Mouse (Mus musculus) left cerebral cortex, postnatal 14 days (tissue): Measurements from ENCODE around the gene Ssr2. TPM values are rescaled to one million over a fixed set of nuclear protein-coding genes. Genes with fewer than 3 reads are reported as not detected.
"Not testable (repeated sequence)": the region's sequence is repeated elsewhere in the genome, so short reads cannot be mapped to it uniquely, and the experiment has no call there.

ENCODE experiments used
- DNase-seq, 2 experiments: peaks; one replicate each; pipeline ENCODE4 v3.0.0; 2021 to 2022; ENCODE audit warnings: low spot score in 2 of 2, mixed read lengths in 1 of 2
- intact Hi-C: fragments of 180-260 bp; cut with DNase I; formaldehyde crosslinking; loops from one replicate; pipeline ENCODE4 v1.15.1; 2025
- total RNA-seq, 2 experiments: library from RNA; stranded (reverse); gene quantifications; 2 replicates each; pipeline ENCODE4 v1.2.3; 2021

Ssr2 gene
- total RNA-seq, 2 experiments from 2014 or later = 114 to 123 TPM

DNA sequence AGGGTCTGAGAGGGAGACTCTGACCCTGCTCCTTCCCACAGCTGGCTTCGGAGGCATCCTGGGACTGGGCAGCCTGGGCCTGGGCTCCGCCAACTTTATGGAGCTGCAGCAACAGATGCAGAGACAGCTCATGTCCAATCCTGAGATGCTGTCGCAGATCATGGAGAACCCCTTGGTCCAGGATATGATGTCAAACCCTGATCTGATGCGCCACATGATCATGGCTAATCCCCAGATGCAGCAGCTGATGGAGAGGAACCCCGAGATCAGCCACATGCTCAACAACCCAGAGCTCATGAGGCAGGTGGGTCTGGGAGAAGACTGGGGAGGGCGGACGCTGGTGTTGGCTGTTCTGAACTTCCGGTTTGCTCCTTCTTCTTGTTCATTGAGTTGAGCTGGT is 19.1 kb upstream of the Ssr2 start:
- intact Hi-C loops = no loop called here
- no peak for DNase-seq

DNA sequence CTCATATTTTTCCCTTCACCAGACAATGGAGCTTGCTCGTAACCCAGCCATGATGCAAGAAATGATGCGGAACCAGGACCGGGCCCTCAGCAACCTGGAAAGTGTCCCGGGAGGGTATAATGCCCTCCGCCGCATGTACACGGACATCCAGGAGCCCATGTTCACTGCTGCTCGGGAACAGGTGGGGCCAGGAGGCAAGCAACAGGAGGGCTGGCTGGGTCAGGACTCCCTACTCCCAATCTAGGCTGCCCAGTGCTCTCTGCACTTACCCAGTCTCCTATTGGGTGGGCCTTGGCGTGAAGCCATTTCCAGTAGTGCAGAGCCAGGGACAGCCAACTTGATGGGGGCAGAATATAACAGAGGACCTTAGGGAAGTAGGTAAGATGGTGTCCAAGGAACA is 16.1 kb upstream of the Ssr2 start:
- DNase-seq = no peak
- intact Hi-C loops = no loop called here

DNA sequence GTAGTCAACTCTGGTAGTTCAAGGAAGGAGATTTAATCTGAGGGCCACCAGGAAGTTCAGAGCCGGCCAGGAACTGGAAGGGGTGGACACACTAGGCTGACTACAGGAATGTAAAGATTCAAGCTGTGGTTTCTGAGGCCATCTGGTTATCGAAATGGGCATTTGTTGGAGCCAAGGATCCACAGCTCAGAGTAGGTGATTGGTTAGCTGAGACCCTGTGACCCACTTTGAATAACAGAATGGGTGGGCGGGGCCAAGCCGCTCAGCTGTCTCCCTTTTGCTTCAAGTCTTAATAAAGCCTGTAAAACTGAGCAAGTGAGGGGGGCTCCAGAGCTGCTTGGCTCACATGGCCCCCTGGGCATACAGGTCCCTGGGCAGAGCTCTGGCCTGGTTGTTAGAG is 13.7 kb upstream of the Ssr2 start:
- DNase-seq = no peak
- intact Hi-C loops = no loop called here

DNA sequence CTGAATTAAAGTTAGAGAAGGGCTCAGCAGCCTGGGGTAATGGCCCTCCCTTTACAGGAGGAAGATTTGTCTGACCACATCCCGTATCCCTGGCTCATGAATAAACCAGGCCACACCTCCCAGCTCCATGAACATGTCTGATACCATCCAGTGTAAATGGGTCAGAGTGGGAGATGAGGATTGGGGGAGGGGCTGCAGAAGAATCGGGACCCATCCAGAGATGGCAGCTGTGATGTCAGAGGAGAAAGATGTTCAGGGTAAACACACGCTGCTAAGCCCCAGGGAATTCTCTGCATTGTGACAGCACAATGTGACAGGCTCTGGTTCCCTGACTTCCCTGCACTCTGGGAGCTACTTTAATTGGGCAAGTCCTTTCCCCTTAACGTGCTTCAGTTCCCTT is 12.2 kb upstream of the Ssr2 start:
- no peak for DNase-seq
- intact Hi-C loops = no loop called here

DNA sequence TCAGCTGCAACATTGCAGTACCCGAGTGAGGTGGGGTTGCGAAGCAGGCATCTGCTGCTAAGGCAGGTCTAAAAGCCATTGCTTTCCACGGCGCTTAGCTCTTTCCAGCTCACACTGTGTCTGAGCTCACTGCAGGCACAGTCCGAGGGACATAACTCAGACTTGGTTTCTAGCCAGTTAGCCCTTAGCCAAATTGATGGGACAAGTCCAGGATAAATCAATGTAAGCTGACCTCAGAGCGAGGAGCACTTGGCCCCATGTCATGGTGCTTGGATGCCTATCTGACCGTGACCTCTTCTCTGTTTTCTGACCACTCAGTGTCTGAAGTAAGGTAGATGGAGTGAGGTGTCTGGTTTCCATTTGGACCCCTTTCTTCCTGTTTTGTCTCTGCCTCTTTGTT is 11.7 kb upstream of the Ssr2 start:
- DNase-seq = no peak
- intact Hi-C loops = no loop called here

DNA sequence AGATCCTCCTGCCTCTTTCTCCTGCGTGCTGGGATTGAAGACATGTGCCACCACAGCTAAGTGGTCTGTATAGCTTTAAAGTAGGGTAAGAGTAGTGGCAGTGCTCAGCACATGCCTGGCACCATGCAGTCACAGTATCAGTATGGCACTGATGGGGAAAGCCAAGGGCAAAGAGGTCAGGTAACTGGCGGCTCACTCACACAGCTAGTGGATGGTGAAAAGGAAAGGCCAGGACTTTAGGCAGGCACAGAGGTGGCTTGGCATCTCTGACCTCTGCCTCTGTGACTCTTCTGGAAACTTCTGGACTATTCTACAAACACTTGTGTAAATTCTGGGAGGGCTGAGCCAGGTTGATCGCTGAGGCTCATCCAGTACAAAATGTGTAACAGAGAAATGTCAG is 9.6 kb upstream of the Ssr2 start:
- DNase-seq = no peak
- intact Hi-C loops = no loop called here

DNA sequence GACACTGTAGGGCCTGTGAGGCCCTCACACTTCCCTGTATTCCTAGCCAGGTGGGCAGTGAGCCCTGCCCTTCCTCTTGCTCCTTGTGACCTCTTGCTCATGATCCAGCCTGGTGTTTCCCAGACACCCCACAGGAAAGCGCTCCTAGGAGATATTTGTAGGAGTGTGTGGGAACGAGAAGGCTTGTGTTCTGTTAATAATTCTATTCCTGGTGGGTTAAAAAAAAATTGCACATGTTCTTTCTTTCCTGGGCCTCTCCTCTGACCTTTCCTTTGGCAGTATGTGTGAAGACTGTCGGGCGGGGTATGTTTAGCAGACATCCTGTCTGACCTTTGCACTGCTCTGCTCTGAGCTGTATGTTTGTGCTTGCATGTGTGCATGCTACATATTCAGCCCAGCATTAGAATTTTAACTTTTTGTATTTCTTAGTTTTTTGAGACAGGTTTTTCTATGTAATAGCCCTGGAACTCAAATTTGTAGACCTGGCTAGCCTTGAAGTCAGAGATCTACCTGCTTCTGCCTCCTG is 9.1 kb upstream of the Ssr2 start:
- DNase-seq = no peak
- intact Hi-C loops = no loop called here

DNA sequence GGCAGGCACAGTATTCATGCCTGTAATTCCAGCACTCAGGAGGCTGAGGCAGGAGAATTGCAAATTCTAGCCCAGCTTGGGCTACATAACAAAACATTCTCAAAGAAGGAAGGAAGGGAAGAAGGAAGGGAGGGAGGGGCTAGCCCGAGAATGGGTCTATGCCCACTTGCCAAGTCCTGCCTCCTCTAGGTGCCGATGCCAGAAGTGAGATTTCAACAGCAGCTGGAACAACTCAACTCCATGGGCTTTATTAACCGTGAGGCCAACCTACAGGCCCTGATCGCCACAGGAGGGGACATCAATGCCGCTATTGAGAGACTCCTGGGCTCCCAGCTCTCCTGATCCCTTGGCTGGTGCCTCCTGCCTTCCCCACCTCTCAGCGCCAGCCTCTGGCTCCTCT is 7.8 kb upstream of the Ssr2 start:
- no peak for DNase-seq
- intact Hi-C loops = no loop called here

DNA sequence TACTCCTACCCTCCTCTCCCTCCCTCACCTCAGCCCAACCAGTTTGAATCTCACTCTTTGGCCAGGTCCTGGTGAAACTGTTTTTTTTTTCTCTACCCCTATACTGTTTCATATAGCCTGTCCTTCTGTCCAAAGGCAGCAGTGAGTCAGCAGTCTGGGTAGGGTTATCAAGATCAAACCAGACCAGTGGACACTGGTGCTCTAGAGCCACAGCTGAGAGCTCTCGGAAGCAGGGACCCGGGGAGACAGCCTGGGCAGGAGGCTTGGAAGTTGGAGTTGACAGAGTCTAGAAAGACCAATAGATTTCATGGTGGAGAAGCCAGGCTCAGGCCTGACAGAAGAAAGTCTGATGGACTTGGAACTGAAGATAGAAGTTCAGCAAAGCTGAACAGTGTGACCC is 7.1 kb upstream of the Ssr2 start:
- intact Hi-C loops = no loop called here
- no peak for DNase-seq

DNA sequence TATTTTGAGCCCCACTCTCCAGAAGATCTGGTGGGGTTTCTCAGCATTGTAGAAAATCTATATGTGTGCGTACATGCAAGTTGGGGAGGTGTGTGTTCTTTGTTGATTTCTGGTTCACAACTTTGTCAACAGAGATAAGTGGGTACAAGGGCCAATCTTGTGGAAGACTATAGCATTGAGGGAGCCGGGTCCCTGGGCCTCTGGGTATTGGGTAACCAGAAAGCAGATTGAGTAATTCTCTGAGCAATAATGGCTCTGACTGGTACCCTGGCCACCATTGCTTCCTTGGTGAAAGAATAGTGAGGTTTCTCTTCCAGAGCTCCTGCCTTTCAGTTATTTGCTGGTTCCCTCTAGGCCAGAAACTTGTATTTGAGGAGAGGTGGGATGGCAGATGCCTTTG is 6.6 kb upstream of the Ssr2 start:
- intact Hi-C loops = no loop called here
- no peak for DNase-seq

DNA sequence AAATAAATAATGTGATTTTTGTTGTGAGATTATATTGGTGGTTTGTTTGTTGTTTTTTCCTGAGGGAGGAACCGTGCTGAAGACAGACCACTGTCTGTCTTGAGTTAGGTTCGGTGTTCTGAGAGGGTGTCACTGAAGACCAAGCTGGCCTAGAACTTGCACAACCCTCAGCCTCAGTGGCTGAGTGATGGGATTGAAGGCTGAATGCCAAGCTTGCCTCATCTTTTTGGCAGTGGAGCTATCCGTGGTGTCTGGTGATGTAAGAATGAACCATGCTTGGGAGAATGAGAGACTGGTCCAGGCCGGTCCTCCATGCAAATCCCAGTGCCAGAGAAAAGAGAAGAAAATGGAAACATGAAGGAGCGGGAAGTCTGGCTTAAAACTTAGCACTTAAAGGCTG is 6.0 kb upstream of the Ssr2 start:
- DNase-seq = no peak
- intact Hi-C loops = no loop called here

DNA sequence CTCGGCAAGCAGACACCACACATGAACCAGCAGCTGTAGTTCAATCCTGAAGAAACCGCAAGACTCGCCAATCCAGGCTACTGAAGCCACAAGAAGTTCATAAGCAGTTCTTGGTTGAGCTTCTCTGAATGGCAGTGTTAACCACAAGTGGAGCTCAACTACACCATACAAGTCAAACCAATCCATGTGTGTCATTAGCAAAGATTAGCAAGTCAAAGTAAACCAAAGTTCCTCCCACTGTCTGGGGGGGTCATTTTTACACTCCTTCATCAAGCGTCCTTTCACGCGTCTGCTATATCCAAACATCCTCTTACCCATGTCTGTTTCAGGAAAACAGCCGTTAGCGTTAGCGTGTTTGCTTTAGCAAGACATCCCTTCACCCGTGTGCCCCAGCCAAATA is 5.3 kb upstream of the Ssr2 start:
- intact Hi-C loops = no loop called here
- no peak for DNase-seq

DNA sequence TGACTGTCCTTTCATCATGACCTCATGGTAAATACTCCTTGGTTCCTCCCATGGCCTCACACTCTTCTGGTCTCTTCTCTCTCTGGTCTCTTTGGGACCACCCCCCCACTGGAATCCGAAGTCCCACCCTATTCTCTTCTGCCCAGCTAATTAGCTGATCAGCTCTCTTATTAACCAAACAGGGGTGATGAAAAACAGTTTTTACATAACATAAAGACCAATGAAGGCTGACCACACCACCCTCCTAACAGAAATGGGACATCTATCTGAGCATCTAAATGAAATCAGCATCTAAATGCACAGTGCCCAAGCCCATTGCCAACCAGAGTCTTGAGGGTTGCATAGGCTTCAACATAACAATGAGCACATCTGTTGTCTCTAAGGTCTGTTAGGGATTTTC is 3.8 kb upstream of the Ssr2 start:
- intact Hi-C loops = no loop called here

DNA sequence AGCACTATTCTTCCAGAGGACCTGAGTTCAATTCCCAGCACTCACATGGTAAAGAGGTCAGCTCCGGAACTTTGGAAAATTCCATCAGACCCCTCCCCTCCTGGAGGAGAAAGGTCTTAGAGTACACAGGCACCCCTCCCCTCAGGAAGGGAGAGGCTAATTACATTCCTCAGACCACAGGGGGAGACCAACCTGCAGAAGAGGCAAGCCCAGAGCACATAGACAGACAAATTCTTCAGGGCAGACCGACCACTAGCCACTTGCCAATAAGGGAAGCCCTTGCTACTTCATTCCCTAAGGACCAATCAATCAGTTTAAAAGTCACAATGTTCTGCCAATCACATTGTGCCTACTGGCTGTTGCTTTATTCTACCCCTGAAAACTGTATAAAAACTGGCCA is 2.8 kb upstream of the Ssr2 start:
- intact Hi-C loops = no loop called here
- no peak for DNase-seq

More for the DNA sequence above, 3.8 kb upstream of the Ssr2 start:
- DNase-seq = no peak

DNA sequence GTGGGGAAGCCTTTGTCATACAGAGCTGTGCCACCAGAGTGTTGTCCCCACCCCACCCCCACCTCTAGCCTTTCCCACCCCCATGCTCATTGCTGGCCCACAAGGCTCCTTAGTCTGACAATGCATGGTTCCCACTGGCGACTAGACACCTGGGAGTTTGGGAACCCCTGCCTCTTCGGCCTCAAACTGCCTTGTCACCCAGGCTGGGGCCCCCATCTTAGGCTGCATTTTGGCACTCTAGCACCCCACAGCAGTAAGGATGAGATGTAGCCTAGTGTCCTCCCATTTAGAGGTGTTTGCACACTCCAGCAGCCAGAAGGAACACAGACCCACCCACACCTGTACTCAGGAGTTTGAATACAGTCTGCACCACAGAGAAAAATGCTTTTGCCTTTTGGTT is 1.9 kb upstream of the Ssr2 start:
- intact Hi-C loops = no loop called here
- DNase-seq = no peak

DNA sequence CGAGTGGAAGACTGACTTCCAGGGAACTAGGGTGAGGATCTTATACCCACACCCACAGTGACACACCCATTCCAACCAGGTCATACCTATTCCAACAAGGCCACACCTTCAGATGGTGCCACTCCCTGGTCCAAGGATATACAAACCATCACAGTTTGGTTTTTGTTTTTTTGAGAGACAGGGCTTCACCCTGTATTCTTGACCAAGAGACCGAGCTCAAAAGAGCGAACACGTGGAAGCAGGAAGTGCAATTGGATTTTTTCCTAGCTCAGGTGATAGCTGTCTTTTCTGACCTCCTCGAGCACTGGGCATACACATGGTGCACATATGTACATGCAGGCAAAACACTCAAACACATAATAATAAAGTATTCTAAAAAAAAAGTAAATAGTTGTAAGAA is 2.2 kb downstream of the Ssr2 start:
- intact Hi-C loops, DNase-seq: not testable (repeated sequence)

DNA sequence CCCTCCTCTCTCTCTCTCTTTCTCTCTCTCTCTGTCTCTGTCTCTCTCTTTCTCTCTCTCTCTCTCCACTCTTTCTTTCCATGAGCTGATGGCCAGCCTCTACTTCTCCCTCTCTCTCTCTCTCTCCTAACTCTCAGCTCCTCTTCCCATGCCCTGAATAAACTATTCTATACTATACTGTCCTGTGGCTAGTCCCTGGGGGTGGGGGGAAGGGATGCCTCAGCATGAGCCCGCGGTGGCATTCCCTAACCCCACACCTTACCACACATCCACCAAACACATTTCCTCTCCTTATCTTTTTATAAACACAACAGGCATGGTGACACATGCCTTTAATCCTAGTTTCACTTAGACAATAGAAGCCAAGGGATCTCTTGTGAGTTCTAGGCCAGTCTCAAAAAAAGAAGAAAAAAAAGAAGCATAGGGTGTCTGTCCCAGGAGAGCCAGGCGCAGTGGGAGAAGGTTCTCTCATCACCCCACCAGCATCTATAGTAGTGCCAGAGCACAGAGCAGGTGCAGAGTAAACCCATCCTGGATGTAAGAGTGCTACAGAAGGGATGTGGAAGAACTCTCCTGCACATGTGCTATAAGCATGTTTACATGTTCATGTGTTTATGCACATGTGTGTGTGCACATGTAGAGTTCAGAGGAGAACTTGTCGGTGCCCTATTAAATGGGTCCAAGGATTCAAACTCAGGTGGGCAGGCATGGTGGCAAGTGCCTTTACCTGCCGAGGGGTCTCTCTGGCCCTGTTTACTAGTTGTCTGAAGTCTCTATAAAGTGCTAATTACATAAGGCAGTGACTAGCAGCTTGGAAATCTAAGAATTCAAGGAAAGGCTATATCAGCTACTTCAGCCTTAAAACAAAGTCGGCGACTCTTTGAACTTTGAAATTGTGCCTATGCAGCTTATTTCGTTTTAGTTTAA is 3.1 kb downstream of the Ssr2 start:
- DNase-seq = no peak
- intact Hi-C loops = no loop called here

DNA sequence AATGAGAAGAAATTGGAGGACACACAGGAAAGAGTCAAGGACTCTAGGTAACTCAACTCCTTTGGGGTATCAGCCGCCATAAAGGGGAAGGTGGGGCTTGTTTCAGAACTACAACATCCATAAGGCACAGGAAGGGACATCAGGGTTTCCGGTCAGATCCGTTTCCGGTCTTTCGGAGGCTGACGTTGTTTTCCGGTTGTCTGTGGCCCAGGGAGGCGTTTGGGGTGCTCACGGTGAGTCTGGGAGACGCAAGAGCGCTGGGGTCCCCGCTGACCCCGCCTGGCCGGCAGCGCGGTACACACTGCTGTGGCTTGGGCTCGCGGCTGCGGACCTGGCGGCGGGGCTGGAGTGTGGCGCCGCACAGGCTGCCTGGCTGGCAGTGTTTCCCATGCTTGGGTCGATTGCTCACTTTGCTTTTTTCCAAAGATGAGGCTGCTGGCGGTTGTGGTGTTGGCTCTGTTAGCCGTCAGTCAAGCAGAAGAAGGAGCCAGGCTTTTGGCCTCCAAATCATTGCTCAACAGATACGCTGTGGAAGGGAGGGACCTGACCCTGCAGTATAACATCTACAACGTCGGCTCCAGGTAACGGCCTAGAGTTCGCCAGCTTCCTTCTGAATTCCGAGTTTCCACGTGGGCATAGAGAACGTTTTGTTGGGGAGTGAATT is 3.9 kb downstream of the Ssr2 start:
- intact Hi-C loops = no loop called here
- DNase-seq = peak; percentile 81 to 85

DNA sequence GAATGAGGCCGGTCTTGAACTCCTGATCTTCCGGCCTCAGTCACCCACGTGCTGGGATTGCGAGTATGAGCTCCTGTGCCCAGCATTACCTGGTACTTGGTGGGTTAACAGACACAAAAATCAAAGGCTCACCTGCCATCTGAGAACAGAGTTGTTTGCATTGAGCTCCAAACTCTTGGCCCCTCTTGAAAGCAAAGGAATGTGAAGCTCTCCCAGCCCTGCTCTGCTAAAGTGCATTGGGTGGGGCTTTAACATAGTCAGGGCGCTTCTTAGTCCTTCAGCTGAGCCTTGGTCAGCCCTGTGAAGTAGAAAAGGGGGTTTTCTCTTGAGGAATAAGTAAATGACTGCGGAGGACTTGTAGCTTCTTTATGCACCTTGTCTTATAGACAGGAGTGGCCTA is 10.1 kb downstream of the Ssr2 start:
- intact Hi-C loops = no loop called here
- DNase-seq = no peak

DNA sequence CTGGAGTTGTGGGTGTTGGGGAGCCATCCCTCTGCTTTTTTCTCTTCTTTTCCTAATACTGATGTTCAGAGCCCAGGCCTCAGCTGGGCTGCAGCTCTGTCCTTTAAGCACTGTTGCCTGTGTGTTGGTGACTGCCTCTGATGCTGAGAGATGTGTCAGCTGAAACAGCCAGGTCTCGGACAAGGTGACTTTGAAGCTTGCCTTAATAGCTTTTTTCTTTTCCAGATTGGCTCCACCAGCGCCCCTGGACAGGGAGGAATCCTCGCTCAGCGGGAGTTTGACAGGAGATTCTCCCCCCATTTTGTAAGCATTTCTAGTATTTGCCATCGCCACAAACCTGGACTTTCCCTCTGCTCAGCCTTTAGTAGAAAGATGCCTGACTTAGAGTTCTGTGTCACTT is 11.0 kb downstream of the Ssr2 start:
- no peak for DNase-seq

DNA sequence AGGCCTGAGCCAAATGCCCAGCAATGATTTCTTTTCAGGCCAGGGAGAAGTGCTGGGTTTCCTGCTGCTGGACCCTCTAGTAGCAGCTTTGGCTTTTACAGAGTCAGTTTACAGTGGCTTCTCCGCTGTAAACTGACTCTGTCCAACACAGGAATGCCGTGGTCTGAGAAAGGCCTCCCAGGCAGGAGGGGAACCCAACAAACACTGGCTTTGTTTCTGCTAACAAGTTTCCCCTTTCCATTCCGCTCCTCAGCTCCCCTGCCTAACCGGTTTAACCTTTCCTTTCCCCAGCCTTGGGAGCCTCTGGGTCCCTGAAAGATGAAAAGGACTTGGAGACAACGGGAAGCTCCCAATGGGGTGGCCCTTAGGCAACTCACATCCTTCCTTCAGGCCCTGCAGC is 14.6 kb downstream of the Ssr2 start:
- intact Hi-C loops = no loop called here

More for the DNA sequence above, 11.0 kb downstream of the Ssr2 start:
- intact Hi-C loops = no loop called here

More for the DNA sequence above, 14.6 kb downstream of the Ssr2 start:
- no peak for DNase-seq
